Mouse (Mus musculus) hindbrain, postnatal 0 days (tissue): Measurements from ENCODE around the gene Gm6803. TPM values are rescaled to one million over a fixed set of nuclear protein-coding genes. Genes with fewer than 3 reads are reported as not detected.
A peak's percentile ranks its signal among the peaks of the same experiment; 100 is the strongest.
"Not testable (repeated sequence)": the region's sequence is repeated elsewhere in the genome, so short reads cannot be mapped to it uniquely, and the experiment has no call there.

ENCODE experiments used
- ATAC-seq: fragments of 200-750 bp; cut with Nextera tagmentation; 2 replicates; pipeline ENCODE4 v1.8.0; 2017; ENCODE audit warnings: mild to moderate bottlenecking, moderate TSS enrichment, moderate library complexity
- DNase-seq: peaks from one replicate; pipeline ENCODE4 v3.0.0-alpha.2; 2015; ENCODE audit warnings: low spot score
- H3K27ac ChIP-seq: fragments of 300-500 bp; sonication (generic); 2 replicates; pipeline ENCODE4 v1.5.1; 2014; ENCODE audit warnings: mild to moderate bottlenecking
- H3K27me3 ChIP-seq: fragments of 300-500 bp; sonication (generic); 2 replicates; pipeline ENCODE4 v1.6.1; 2014; ENCODE audit warnings: low read length, mixed read lengths; ENCODE audit not compliant: insufficient read depth
- H3K36me3 ChIP-seq: fragments of 300-500 bp; sonication (generic); 2 replicates; pipeline ENCODE4 v1.6.1; 2014; ENCODE audit warnings: low read length, mixed read lengths; ENCODE audit not compliant: insufficient read depth
- H3K4me1 ChIP-seq: fragments of 300-500 bp; sonication (generic); 2 replicates; pipeline ENCODE4 v1.6.1; 2014; ENCODE audit warnings: antibody characterized with exemption, low read length, mixed read lengths; ENCODE audit not compliant: insufficient read depth
- H3K4me2 ChIP-seq: fragments of 300-500 bp; sonication (generic); 2 replicates; pipeline ENCODE4 v1.6.1; 2014; ENCODE audit warnings: low read depth, mild to moderate bottlenecking, low read length, moderate library complexity, mixed read lengths
- H3K4me3 ChIP-seq: fragments of 300-500 bp; sonication (generic); 2 replicates; pipeline ENCODE4 v1.5.1; 2014; ENCODE audit warnings: low read length
- H3K9ac ChIP-seq: fragments of 300-500 bp; sonication (generic); replicated peaks from 2 replicates; pipeline ENCODE4 v1.6.1; 2014; ENCODE audit warnings: mild to moderate bottlenecking, low read length, moderate library complexity, mixed read lengths
- H3K9me3 ChIP-seq: fragments of 300-500 bp; sonication (generic); 2 replicates; pipeline ENCODE4 v1.6.1; 2016; ENCODE audit warnings: low read length, mixed read lengths
- CTCF ChIP-seq: IDR thresholded peaks from 2 replicates; pipeline ENCODE4 v1.5.1; 2016; ENCODE audit warnings: antibody characterized with exemption, control low read depth, low read depth
- polyA plus RNA-seq: library from polyadenylated mRNA; unstranded; fragments of >200 nt; fragmentation: Nextera tagmentation; extraction: Ambion mirVana; gene quantifications from 2 replicates; pipeline ENCODE4 v1.2.1, GENCODE M21; 2015
- total RNA-seq: library from RNA; depleted of rRNA; stranded (reverse); fragments of >200 nt; gene quantifications from 2 replicates; pipeline ENCODE4 v1.2.3, GENCODE M21; 2014; rRNA removed

Gene Gm6803
- total and polyA plus RNA-seq, 2 experiments from 2014 or later = not detected

DNA sequence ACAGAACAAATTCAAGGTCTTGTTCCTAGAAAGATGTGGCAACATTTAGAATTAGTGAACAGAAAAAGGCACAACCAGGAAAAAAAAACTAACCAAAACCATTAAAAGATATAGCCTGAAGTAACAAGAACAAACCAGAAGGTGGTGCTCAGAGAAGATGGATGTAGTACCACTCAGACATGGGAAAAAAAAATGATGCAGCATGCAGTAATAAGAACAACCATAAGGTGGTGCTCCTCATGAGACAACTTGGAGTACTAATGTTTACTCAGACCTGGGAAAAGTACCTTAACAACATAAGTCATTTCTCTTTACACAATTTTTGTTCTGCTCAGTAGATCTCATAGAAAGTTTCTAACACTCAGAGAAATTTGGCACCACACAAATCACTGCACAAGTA, 34.6 kb downstream of the Gm6803 start:
- not testable (repeated sequence) for H3K36me3 ChIP-seq, H3K27ac ChIP-seq, H3K4me1 ChIP-seq, H3K9ac ChIP-seq, H3K4me3 ChIP-seq, ATAC-seq, H3K4me2 ChIP-seq, H3K9me3 ChIP-seq, H3K27me3 ChIP-seq
- TF ChIP-seq CTCF = peak; percentile 45
- DNase-seq = peak; percentile 33

Other genes starting within 250 kb of the Gm6803 start
- gene Gm21319, start 243.0 kb downstream of the Gm6803 start, total RNA-seq = not detected in 2 replicates
- gene Gm21319, start 243.0 kb downstream of the Gm6803 start, polyA plus RNA-seq = not detected in 2 replicates
- gene Gm21936, start 223.3 kb downstream of the Gm6803 start, total RNA-seq = not detected in 2 replicates
- not detected in 2 replicates for gene Gm21936, start 223.3 kb downstream of the Gm6803 start, polyA plus RNA-seq
- not detected in 2 replicates for gene BB287469, start 202.2 kb downstream of the Gm6803 start, total RNA-seq
- gene BB287469, start 202.2 kb downstream of the Gm6803 start, polyA plus RNA-seq = not detected in 2 replicates
- gene Gm2001, start 176.4 kb downstream of the Gm6803 start, total RNA-seq = not detected in 2 replicates
- gene Gm2001, start 176.4 kb downstream of the Gm6803 start, polyA plus RNA-seq = not detected in 2 replicates
- gene Gm2016, start 144.7 kb downstream of the Gm6803 start, total RNA-seq = not detected in 2 replicates
- not detected in 2 replicates for gene Gm2016, start 144.7 kb downstream of the Gm6803 start, polyA plus RNA-seq
- gene Gm2022, start 123.4 kb downstream of the Gm6803 start, total RNA-seq = not detected in 2 replicates
- not detected in 2 replicates for gene Gm2022, start 123.4 kb downstream of the Gm6803 start, polyA plus RNA-seq
- gene Gm2035, start 98.9 kb downstream of the Gm6803 start, total RNA-seq = not detected in 2 replicates
- not detected in 2 replicates for gene Gm2035, start 98.9 kb downstream of the Gm6803 start, polyA plus RNA-seq
- not detected in 2 replicates for gene Gm2042, start 64.7 kb downstream of the Gm6803 start, total RNA-seq
- not detected in 2 replicates for gene Gm2042, start 64.7 kb downstream of the Gm6803 start, polyA plus RNA-seq
- gene Gm2075, start 6.9 kb downstream of the Gm6803 start, total RNA-seq = not detected in 2 replicates
- gene Gm2075, start 6.9 kb downstream of the Gm6803 start, polyA plus RNA-seq = not detected in 2 replicates
- not detected in 2 replicates for gene Gm2056, start 8.2 kb upstream of the Gm6803 start, total RNA-seq
- gene Gm2056, start 8.2 kb upstream of the Gm6803 start, polyA plus RNA-seq = not detected in 2 replicates
- not detected in 2 replicates for gene Gm16368, start 64.9 kb upstream of the Gm6803 start, total RNA-seq
- gene Gm16368, start 64.9 kb upstream of the Gm6803 start, polyA plus RNA-seq = not detected in 2 replicates
- not detected in 2 replicates for gene Gm10436, start 163.3 kb upstream of the Gm6803 start, total RNA-seq
- gene Gm10436, start 163.3 kb upstream of the Gm6803 start, polyA plus RNA-seq = not detected in 2 replicates
- gene Gm8332, start 231.3 kb upstream of the Gm6803 start, total RNA-seq = not detected in 2 replicates
- not detected in 2 replicates for gene Gm8332, start 231.3 kb upstream of the Gm6803 start, polyA plus RNA-seq